Mouse (Mus musculus) midbrain, embryonic 16.5 days (tissue): Measurements from ENCODE around the gene Abtb2. TPM values are rescaled to one million over a fixed set of nuclear protein-coding genes. Genes with fewer than 3 reads are reported as not detected.

ENCODE experiments used
- ATAC-seq: fragments of 200-750 bp; cut with Nextera tagmentation; 2 replicates; pipeline ENCODE4 v1.8.0; 2017; ENCODE audit warnings: moderate TSS enrichment
- H3K27ac ChIP-seq: fragments of 300-500 bp; sonication (generic); 2 replicates; pipeline ENCODE4 v1.5.1; 2014; ENCODE audit warnings: mild to moderate bottlenecking, low read length, mixed read lengths
- H3K27me3 ChIP-seq: fragments of 300-500 bp; sonication (generic); 2 replicates; pipeline ENCODE4 v1.6.1; 2014; ENCODE audit warnings: low read depth, low read length, mixed read lengths; ENCODE audit not compliant: control insufficient read depth, insufficient read depth
- H3K36me3 ChIP-seq: fragments of 300-500 bp; sonication (generic); 2 replicates; pipeline ENCODE4 v1.6.1; 2014; ENCODE audit warnings: mild to moderate bottlenecking, low read length, moderate library complexity, mixed read lengths; ENCODE audit not compliant: control insufficient read depth, insufficient read depth
- H3K4me1 ChIP-seq: fragments of 300-500 bp; sonication (generic); 2 replicates; pipeline ENCODE4 v1.6.1; 2014; ENCODE audit warnings: mild to moderate bottlenecking, low read length, mixed read lengths; ENCODE audit not compliant: control insufficient read depth, insufficient read depth
- H3K4me2 ChIP-seq: fragments of 300-500 bp; sonication (generic); 2 replicates; pipeline ENCODE4 v1.6.1; 2014; ENCODE audit warnings: mild to moderate bottlenecking, low read length, mixed read lengths
- H3K4me3 ChIP-seq: fragments of 300-500 bp; sonication (generic); 2 replicates; pipeline ENCODE4 v1.5.1; 2014; ENCODE audit warnings: low read depth, mild to moderate bottlenecking, low read length, moderate library complexity, mixed read lengths
- H3K9ac ChIP-seq: fragments of 300-500 bp; sonication (generic); 2 replicates; pipeline ENCODE4 v1.6.1; 2014; ENCODE audit warnings: low read depth, low read length, mixed read lengths
- H3K9me3 ChIP-seq: fragments of 300-500 bp; sonication (generic); replicated peaks from 2 replicates; pipeline ENCODE4 v1.6.1; 2014; ENCODE audit warnings: mild to moderate bottlenecking, low read length, mixed read lengths; ENCODE audit not compliant: control insufficient read depth, poor library complexity, severe bottlenecking
- WGBS: fragments of 180-500 bp; shearing (Covaris S2); extraction: QIAGEN DNeasy Blood & Tissue Kit; methylation state at CpG from one replicate; pipeline ENCODE4 v1.1.7; 2014; 5-methylcytosine and 5-hydroxymethylcytosine counted together
- polyA plus RNA-seq: library from polyadenylated mRNA; unstranded; fragments of >200 nt; fragmentation: Nextera tagmentation; extraction: Ambion mirVana; gene quantifications from 2 replicates; pipeline ENCODE4 v1.2.1, GENCODE M21; 2015

Gene Abtb2
- polyA plus RNA-seq, 1 experiment from 2014 or later = 8.7 TPM

GRCm38 (mm10) chr2:103656028-103656427, 89.9 kb downstream of the Abtb2 start:
- peaks cover 11% of the 10 kb centered on the region; the same call in 1 of the 2 replicates for H3K4me1 ChIP-seq
- no peaks in the 10 kb centered on the region for H3K36me3 ChIP-seq
- no peak overlapping the region for H3K4me3 ChIP-seq
- H3K9me3 ChIP-seq = no peaks in the 10 kb centered on the region
- H3K27me3 ChIP-seq = no peaks in the 10 kb centered on the region
- no peak overlapping the region for H3K9ac ChIP-seq
- no peak for ATAC-seq
- no peak overlapping the region for H3K27ac ChIP-seq
- no peak overlapping the region for H3K4me2 ChIP-seq

GRCm38 (mm10) chr2:103659167-103659566, 93.1 kb downstream of the Abtb2 start:
- no peak overlapping the region for H3K4me3 ChIP-seq
- no peaks in the 10 kb centered on the region for H3K27me3 ChIP-seq
- no peaks in the 10 kb centered on the region for H3K9me3 ChIP-seq
- no peak overlapping the region for H3K4me2 ChIP-seq
- no peak for ATAC-seq
- H3K27ac ChIP-seq = no peak overlapping the region
- H3K9ac ChIP-seq = no peak overlapping the region
- peaks cover 13% of the 10 kb centered on the region; the same call in 1 of the 2 replicates for H3K4me1 ChIP-seq
- no peaks in the 10 kb centered on the region for H3K36me3 ChIP-seq
- 91% methylated on average over 4 of the region's 4 CpGs for WGBS

- Histone ChIP-seq H3K36me3 (no peaks in the 10 kb centered on the region), H3K4me1 (peaks cover 13% of the 10 kb centered on the region; the same call in 1 of the 2 replicates), H3K9ac (peak overlapping the region; percentile 30; the same call in 1 of the 2 replicates), H3K27ac (peak overlapping the region; percentile 42), H3K9me3 (no peaks in the 10 kb centered on the region), H3K27me3 (no peaks in the 10 kb centered on the region), H3K4me3 (no peak overlapping the region), H3K4me2 (no peak overlapping the region)
- 0 out of 2 replicates have a peak, but pooled peaks have one; percentile 29 for ATAC-seq
- 52% methylated on average over 15 of the region's 15 CpGs for WGBS
Measured at GRCm38 (mm10) chr2:103659648-103660556, 93.8 kb downstream of the Abtb2 start.

GRCm38 (mm10) chr2:103661696-103662095, 95.6 kb downstream of the Abtb2 start:
- H3K27ac ChIP-seq = no peak overlapping the region
- whole genome bisulfite sequencing = 15% methylated on average over 1 of the region's 1 CpGs
- no peak for ATAC-seq

GRCm38 (mm10) chr2:103662121-103662520, 96.0 kb downstream of the Abtb2 start:
- Histone ChIP-seq H3K4me2 (no peak overlapping the region), H3K27me3 (no peaks in the 10 kb centered on the region), H3K27ac (no peak overlapping the region), H3K4me1 (peaks cover 13% of the 10 kb centered on the region; the same call in 1 of the 2 replicates), H3K36me3 (no peaks in the 10 kb centered on the region), H3K4me3 (no peak overlapping the region), H3K9me3 (no peaks in the 10 kb centered on the region), H3K9ac (no peak overlapping the region)
- 58% methylated on average over 4 of the region's 4 CpGs for WGBS
- ATAC-seq = no peak

More at GRCm38 (mm10) chr2:103661696-103662095, 95.6 kb downstream of the Abtb2 start:
- Histone ChIP-seq H3K27me3 (no peaks in the 10 kb centered on the region), H3K9ac (no peak overlapping the region), H3K4me2 (no peak overlapping the region), H3K9me3 (no peaks in the 10 kb centered on the region), H3K36me3 (no peaks in the 10 kb centered on the region), H3K4me1 (peaks cover 13% of the 10 kb centered on the region; the same call in 1 of the 2 replicates), H3K4me3 (no peak overlapping the region)

GRCm38 (mm10) chr2:103664341-103664740, 98.2 kb downstream of the Abtb2 start:
- H3K4me3 ChIP-seq = no peak overlapping the region
- peaks cover 14% of the 10 kb centered on the region; the same call in 1 of the 2 replicates for H3K4me1 ChIP-seq
- H3K27me3 ChIP-seq = no peaks in the 10 kb centered on the region
- no peak overlapping the region for H3K9ac ChIP-seq
- 84% methylated on average over 6 of the region's 6 CpGs for WGBS
- H3K36me3 ChIP-seq = no peaks in the 10 kb centered on the region
- H3K27ac ChIP-seq = no peak overlapping the region
- no peak overlapping the region for H3K4me2 ChIP-seq
- no peak for ATAC-seq
- no peaks in the 10 kb centered on the region for H3K9me3 ChIP-seq

GRCm38 (mm10) chr2:103667962-103668815, 102.1 kb downstream of the Abtb2 start:
- WGBS = 68% methylated on average over 8 of the region's 8 CpGs
- no peak overlapping the region for H3K27ac ChIP-seq

GRCm38 (mm10) chr2:103668939-103669338, 102.8 kb downstream of the Abtb2 start:
- Histone ChIP-seq H3K36me3 (no peaks in the 10 kb centered on the region), H3K4me3 (no peak overlapping the region), H3K4me2 (no peak overlapping the region), H3K9me3 (no peaks in the 10 kb centered on the region), H3K4me1 (peaks cover 6% of the 10 kb centered on the region), H3K27me3 (no peaks in the 10 kb centered on the region), H3K9ac (no peak overlapping the region), H3K27ac (no peak overlapping the region)
- 86% methylated on average over 8 of the region's 8 CpGs for WGBS
- ATAC-seq = no peak

More at GRCm38 (mm10) chr2:103667962-103668815, 102.1 kb downstream of the Abtb2 start:
- H3K9me3 ChIP-seq = no peaks in the 10 kb centered on the region
- no peaks in the 10 kb centered on the region for H3K27me3 ChIP-seq
- peaks cover 6% of the 10 kb centered on the region for H3K4me1 ChIP-seq
- no peak for ATAC-seq
- no peak overlapping the region for H3K9ac ChIP-seq
- H3K36me3 ChIP-seq = no peaks in the 10 kb centered on the region
- no peak overlapping the region for H3K4me2 ChIP-seq
- no peak overlapping the region for H3K4me3 ChIP-seq
